Mouse (Mus musculus) bone marrow, adult 2 months (tissue): ENCODE measurements around the gene Poc1a. TPM values are rescaled to one million over a fixed set of nuclear protein-coding genes. Genes with fewer than 3 reads are reported as not detected.

ENCODE experiments used
- H3K27ac ChIP-seq: fragments of 200-500 bp; 2 replicates; pipeline ENCODE4 v1.5.1; 2012; ENCODE audit warnings: low read depth, mild to moderate bottlenecking, control low read depth, inconsistent platforms, low read length; ENCODE audit not compliant: control insufficient read depth, poor library complexity, insufficient read depth
- H3K4me1 ChIP-seq: fragments of 200-500 bp; 2 replicates; pipeline ENCODE4 v1.6.1; 2011; ENCODE audit warnings: low read length; ENCODE audit not compliant: control insufficient read depth, insufficient read depth
- H3K4me3 ChIP-seq: fragments of 200-500 bp; replicated peaks from 2 replicates; pipeline ENCODE3; 2011; ENCODE audit warnings: mild to moderate bottlenecking, low read depth, low read length, control low read depth; ENCODE audit not compliant: control insufficient read depth
- CTCF ChIP-seq: fragments of 200-500 bp; IDR thresholded peaks from 2 replicates; pipeline ENCODE4 v1.5.1; 2011; ENCODE audit warnings: low read length, control low read depth; ENCODE audit not compliant: control insufficient read depth, insufficient read depth
- POLR2A ChIP-seq: fragments of 200-500 bp; IDR thresholded peaks from 2 replicates; pipeline ENCODE4 v1.6.1; 2011; ENCODE audit warnings: low read depth, mild to moderate bottlenecking, control low read depth, low read length, borderline replicate concordance; ENCODE audit not compliant: control insufficient read depth
- WGBS: fragments of 180-500 bp; shearing (Covaris S2); methylation state at CpG from one replicate; pipeline ENCODE4 v1.1.7; 2018; 5-methylcytosine and 5-hydroxymethylcytosine counted together
- polyA plus RNA-seq: library from polyadenylated mRNA; stranded (reverse); fragments of >200 nt; gene quantifications from 2 replicates; pipeline ENCODE4 v1.2.4, GENCODE M21; 2011; ENCODE audit warnings: low replicate concordance; ENCODE audit not compliant: missing spikeins, insufficient read depth, insufficient read length

The Poc1a gene
- polyA plus RNA-seq, 1 experiment, result 46.9 TPM

DNA sequence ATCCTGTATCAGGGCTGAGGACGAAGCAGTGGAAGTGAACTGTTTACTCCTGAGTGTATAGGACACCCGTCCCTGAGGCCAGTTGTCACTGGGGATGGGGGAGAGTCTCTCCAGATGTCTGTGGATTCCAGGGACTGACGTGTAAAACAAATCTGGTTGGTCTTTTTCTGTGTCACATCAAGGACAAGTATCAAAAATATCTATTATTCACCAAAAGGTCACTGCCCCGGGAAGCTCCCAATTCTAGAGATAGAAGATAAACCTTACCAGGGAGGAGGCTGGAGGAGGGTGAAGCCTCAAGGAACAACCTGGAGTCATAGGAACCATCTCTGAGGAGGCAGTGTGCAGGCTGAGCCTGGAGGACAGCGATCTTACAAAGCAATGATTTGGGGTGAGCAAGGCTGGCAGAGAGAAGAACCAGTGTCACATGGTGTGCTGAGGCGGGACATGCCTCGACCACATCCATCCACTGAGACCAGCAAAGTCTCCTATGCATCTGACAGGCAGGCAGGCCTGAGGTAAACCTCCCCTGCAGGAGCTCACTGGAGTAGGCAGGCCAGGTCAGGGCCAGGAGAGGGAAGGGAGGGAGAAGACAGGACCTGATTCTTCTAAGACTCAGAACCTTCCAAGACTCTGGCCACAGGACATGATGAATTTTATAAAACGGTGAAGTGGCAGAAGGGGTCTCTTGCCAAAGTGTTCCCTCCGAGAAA is 11.6 kb upstream of the Poc1a start:
- H3K4me1 ChIP-seq, result peaks cover 8% of the 10 kb centered on the region; the same call in 1 of the 2 replicates
- H3K4me3 ChIP-seq, result no peak overlapping the region
- H3K27ac ChIP-seq, result no peak overlapping the region
- WGBS, result 67% methylated on average over 9 of the region's 9 CpGs
- TF ChIP-seq POLR2A, result no peak

DNA sequence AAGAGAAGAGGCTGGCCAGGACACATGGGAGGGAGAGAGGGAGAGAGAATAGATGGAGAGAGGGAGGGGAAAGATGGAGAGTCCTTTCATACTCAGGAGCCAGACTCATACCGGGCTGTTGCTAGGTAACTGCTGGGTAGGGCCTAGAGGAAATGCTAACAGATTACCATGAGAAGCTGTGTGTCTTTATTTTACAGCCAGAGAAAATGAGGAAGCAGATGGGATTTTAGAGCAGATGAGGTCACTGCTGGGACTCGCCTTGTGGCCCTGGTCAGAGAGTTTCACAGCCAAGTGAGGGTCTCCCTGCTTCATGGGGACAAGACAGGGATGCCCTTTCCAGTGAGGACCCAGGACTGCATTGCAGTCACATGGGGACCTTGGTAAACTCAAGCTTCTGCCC is 11.0 kb upstream of the Poc1a start:
- 13% methylated on average over 2 of the region's 2 CpGs for WGBS
- Histone ChIP-seq H3K4me1 (peaks cover 8% of the 10 kb centered on the region; the same call in 1 of the 2 replicates), H3K4me3 (no peak overlapping the region), H3K27ac (no peak overlapping the region)
- TF ChIP-seq CTCF, result no peak
- TF ChIP-seq POLR2A, result no peak

DNA sequence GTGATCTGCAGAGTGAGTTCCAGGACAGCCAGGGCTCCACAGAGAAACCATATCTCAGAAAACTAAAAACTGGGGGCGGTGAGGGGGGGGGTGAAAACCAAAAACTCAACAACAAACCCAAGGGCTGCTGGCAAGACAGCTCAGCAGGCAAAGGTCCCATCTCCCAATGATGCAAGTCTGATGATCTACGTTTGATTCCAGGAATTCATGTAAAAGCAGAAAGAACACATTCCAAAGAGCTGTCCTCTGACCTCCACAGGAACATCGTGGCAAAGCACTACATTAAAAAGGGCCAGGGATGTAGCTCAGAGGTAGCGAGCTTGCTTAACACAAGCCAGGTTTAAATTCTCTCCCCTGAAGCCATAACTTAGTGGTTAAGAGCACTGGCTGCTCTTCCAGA is 10.2 kb upstream of the Poc1a start:
- TF ChIP-seq CTCF, result no peak
- H3K4me1 ChIP-seq, result peaks cover 8% of the 10 kb centered on the region; the same call in 1 of the 2 replicates
- no peak overlapping the region for H3K27ac ChIP-seq
- no peak overlapping the region for H3K4me3 ChIP-seq
- WGBS, result 73% methylated on average over 4 of the region's 4 CpGs

DNA sequence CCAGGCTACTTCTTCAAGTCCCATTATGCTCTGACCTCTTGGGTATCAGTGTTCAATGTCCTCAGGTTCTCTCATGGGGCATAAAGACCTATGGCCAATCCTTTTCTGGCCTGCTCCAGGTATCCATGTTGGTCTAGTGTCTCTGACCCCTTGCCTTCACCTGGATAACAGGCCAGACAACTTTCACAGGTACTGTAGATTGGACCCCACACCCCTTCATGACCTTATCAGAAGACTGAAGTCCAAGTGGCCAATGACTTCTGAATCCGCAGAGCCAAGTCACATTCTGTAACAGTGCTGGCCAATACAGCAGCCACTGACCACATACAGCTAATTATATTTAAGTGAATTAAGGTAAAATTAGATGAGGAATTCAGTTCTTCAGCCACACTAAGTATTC is 8.6 kb upstream of the Poc1a start:
- WGBS, result 79% methylated on average over 1 of the region's 1 CpGs
- H3K4me3 ChIP-seq, result no peak overlapping the region

DNA sequence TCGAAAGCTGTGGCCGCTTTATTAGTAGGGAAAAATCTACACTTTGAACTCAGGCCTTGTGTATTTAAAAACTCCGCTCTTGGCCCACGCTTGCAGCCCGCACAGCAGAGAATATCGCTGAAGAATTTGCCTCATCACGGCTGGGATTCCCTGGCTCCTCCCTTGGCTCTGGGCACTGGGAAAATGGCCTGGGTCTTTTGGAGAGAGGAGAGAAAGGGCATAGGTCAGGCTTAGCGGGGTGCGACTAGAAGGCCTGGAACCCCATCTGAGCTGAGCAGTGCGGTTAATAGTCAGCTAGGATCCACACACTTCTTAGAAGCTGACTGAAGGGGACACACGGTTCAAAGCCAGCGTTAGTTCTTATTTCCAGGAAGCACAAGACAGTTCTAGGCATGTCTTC is 7.6 kb upstream of the Poc1a start:
- no peak for TF ChIP-seq CTCF
- no peak for TF ChIP-seq POLR2A
- no peak overlapping the region for H3K27ac ChIP-seq
- peaks cover 7% of the 10 kb centered on the region; the same call in 1 of the 2 replicates for H3K4me1 ChIP-seq
- WGBS, result 88% methylated on average over 12 of the region's 12 CpGs
- no peak overlapping the region for H3K4me3 ChIP-seq

More for the DNA sequence above, 8.6 kb upstream of the Poc1a start:
- H3K27ac ChIP-seq, result no peak overlapping the region
- TF ChIP-seq CTCF, result no peak
- TF ChIP-seq POLR2A, result no peak
- peaks cover 8% of the 10 kb centered on the region; the same call in 1 of the 2 replicates for H3K4me1 ChIP-seq

- 67% methylated on average over 4 of the region's 4 CpGs for WGBS
- no peak overlapping the region for H3K27ac ChIP-seq
- H3K4me3 ChIP-seq, result no peak overlapping the region
- TF ChIP-seq POLR2A, result no peak
- TF ChIP-seq CTCF, result no peak
- H3K4me1 ChIP-seq, result peaks cover 5% of the 10 kb centered on the region; the same call in 1 of the 2 replicates
These were observed 7.1 kb upstream of the Poc1a start for GRCm38 (mm10) chr9:106273791-106274190.

DNA sequence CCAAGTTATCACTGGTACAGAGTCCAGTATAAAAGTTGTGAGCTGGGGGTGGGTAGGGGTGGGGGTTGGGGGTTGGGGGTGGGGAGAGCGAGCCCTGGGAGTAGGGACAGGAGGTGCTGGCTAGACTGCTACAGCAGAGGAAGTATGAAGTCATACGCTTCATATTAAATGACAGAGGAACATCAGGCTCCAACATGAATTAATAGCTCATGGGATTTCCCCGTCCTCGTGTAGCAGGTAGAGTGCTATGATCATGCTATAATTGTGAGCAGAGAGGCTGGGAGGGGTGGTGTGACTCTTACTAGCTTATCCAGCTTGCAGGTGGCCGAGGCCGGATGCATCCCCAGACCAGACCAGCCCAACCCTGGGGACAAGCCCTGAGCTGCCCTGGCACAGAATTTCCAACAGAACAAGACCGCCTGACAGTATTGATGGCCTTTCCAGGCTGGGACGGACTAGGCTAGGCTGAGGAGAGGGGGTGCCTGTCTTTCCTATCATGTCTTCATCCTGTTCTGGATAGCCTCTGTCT is 6.1 kb upstream of the Poc1a start:
- H3K4me1 ChIP-seq, result peaks cover 1% of the 10 kb centered on the region; the same call in 1 of the 2 replicates
- 68% methylated on average over 8 of the region's 8 CpGs for WGBS
- no peak overlapping the region for H3K4me3 ChIP-seq
- no peak for TF ChIP-seq CTCF
- no peak overlapping the region for H3K27ac ChIP-seq

DNA sequence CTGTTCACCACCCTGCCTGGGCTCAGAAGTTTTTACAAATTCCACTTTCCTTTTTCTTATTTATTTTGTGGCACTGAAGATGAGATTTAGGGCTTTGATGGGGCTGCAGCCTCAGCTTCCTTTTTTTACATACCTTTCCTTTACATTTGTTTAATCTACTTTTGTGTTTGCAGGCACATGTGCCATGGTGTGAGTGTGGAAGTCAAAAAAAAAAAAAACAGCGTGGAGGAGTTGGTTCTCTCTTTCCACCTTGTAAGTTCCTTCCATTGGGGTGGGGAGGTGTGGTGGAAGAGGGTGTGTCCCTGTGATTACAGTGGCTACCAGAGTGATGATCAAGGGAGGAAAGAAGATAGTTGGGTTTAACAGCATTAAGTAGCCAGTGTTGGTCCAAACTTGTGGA is 5.1 kb upstream of the Poc1a start:
- TF ChIP-seq POLR2A (no peak), CTCF (no peak)

More for the DNA sequence above, 5.1 kb upstream of the Poc1a start:
- no peaks in the 10 kb centered on the region; the same call in 1 of the 2 replicates for H3K4me1 ChIP-seq
- H3K4me3 ChIP-seq, result no peak overlapping the region
- 8% methylated on average over 1 of the region's 1 CpGs for WGBS
- H3K27ac ChIP-seq, result no peak overlapping the region
